Mouse (Mus musculus) limb, embryonic 13.5 days (tissue): Measurements from ENCODE around the gene Gm20547. TPM values are rescaled to one million over a fixed set of nuclear protein-coding genes. Genes with fewer than 3 reads are reported as not detected.
A peak's percentile ranks its signal among the peaks of the same experiment; 100 is the strongest.

Experiments
- ATAC-seq: fragments of 200-750 bp; cut with Nextera tagmentation; 2 replicates; pipeline ENCODE4 v1.8.0; 2017; ENCODE audit warnings: low read depth, moderate number of reproducible peaks, moderate TSS enrichment; ENCODE audit not compliant: low FRiP score
- H3K27ac ChIP-seq: fragments of 300-500 bp; sonication (generic); 2 replicates; pipeline ENCODE4 v1.5.1; 2015; ENCODE audit warnings: inconsistent platforms, mild to moderate bottlenecking, moderate library complexity
- H3K27me3 ChIP-seq: fragments of 300-500 bp; sonication (generic); 2 replicates; pipeline ENCODE4 v1.6.1; 2015; ENCODE audit warnings: mild to moderate bottlenecking, inconsistent platforms
- H3K36me3 ChIP-seq: fragments of 300-500 bp; sonication (generic); 2 replicates; pipeline ENCODE4 v1.6.1; 2015; ENCODE audit warnings: inconsistent platforms, mild to moderate bottlenecking, moderate library complexity
- H3K4me1 ChIP-seq: fragments of 300-500 bp; sonication (generic); 2 replicates; pipeline ENCODE4 v1.6.1; 2015; ENCODE audit warnings: inconsistent platforms
- H3K4me2 ChIP-seq: fragments of 300-500 bp; sonication (generic); replicated peaks from 2 replicates; pipeline ENCODE4 v1.6.1; 2015; ENCODE audit warnings: inconsistent platforms, mild to moderate bottlenecking, moderate library complexity
- H3K4me3 ChIP-seq: fragments of 300-500 bp; sonication (generic); 2 replicates; pipeline ENCODE4 v1.5.1; 2015; ENCODE audit warnings: moderate library complexity, mild to moderate bottlenecking, inconsistent platforms
- H3K9ac ChIP-seq: fragments of 300-500 bp; sonication (generic); 2 replicates; pipeline ENCODE4 v1.6.1; 2015; ENCODE audit warnings: mild to moderate bottlenecking, inconsistent platforms
- H3K9me3 ChIP-seq: fragments of 300-500 bp; sonication (generic); 2 replicates; pipeline ENCODE4 v1.6.1; 2016; ENCODE audit warnings: inconsistent platforms
- WGBS: fragments of 180-500 bp; shearing (Covaris S2); methylation state at CpG from one replicate; pipeline ENCODE4 v1.1.7; 2015; 5-methylcytosine and 5-hydroxymethylcytosine counted together
- polyA plus RNA-seq: library from polyadenylated mRNA; unstranded; fragments of >200 nt; fragmentation: Nextera tagmentation; extraction: Ambion mirVana; gene quantifications from 2 replicates; pipeline ENCODE4 v1.2.1, GENCODE M21; 2015

Gene Gm20547
- polyA plus RNA-seq, 1 experiment from 2014 or later = not detected

DNA sequence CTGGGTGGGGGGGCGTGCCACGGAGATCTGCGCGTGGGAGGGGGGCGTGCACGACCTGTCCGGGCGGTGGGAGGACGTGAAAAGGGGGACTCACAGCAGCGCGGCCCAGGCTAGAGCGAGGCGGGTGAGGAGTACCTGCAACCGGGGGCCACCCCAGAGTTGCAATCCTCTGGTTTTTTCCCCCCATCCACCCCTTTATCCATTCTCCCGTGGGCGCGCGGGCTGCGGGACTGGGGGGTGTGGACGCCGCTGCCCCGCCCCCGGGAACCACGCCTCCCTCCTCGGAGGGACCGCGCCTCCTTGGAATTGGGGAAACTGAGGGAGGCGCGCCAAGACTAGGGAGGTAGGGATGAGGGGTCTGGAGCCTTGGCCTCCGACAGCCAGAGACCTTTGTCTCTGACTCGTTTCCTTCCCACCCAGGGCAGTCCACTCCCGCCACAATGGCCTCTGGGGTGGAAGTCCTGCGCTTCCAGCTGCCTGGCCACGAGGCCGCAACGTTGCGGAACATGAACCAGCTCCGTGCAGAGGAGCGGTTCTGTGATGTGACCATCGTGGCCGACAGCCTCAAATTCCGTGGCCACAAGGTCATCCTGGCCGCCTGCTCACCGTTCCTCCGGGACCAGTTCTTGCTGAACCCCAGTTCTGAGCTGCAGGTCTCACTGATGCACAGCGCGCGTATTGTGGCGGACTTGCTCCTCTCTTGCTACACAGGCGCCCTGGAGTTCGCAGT lies 13.1 kb upstream of the Gm20547 start:
- peak; percentile 10 for ATAC-seq
- H3K9me3 ChIP-seq = no peaks in the 10 kb centered on the region
- H3K4me2 ChIP-seq = peak overlapping the region; percentile 89
- H3K4me1 ChIP-seq = peaks cover 36% of the 10 kb centered on the region
- peak overlapping the region; percentile 77 for H3K4me3 ChIP-seq
- no peaks in the 10 kb centered on the region for H3K27me3 ChIP-seq
- 9% methylated on average over 49 of the region's 51 CpGs for WGBS
- peaks cover 9% of the 10 kb centered on the region for H3K36me3 ChIP-seq
- peak overlapping the region; percentile 90 for H3K9ac ChIP-seq
- peak overlapping the region; percentile 90 for H3K27ac ChIP-seq

DNA sequence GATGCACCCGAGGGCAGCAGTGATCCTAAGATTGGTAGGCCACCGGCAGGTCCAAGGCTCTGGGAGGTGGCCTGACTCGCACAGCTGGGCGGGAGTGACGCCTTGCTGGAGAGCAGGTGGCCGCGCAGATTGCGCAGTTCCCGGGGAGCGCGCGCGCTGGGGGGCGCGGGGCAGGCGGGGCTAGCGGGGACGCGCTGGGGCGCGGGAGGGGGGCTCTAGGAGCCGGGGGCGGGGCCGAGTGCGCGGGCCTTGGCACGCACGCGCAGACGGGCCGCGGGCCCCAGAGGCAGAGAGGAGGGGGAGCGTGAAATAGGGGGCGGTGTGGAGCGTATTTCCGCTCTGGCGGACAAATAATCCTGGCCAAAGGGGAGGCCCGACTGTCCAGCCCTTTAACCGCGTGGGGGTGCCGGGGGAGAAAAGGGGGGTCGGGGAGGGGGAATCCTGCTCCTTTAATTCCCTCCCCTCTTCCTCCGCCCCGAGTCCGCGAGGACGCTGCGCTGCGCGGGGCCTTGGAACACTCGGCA lies 12.3 kb upstream of the Gm20547 start:
- H3K9ac ChIP-seq = peak overlapping the region; percentile 90
- H3K27me3 ChIP-seq = no peaks in the 10 kb centered on the region
- 1% methylated on average over 27 of the region's 51 CpGs for WGBS
- H3K27ac ChIP-seq = peak overlapping the region; percentile 90
- ATAC-seq = peak; percentile 88
- H3K9me3 ChIP-seq = no peaks in the 10 kb centered on the region
- H3K4me3 ChIP-seq = peak overlapping the region; percentile 77
- peak overlapping the region; percentile 89 for H3K4me2 ChIP-seq
- H3K4me1 ChIP-seq = peaks cover 31% of the 10 kb centered on the region
- H3K36me3 ChIP-seq = peaks cover 9% of the 10 kb centered on the region

DNA sequence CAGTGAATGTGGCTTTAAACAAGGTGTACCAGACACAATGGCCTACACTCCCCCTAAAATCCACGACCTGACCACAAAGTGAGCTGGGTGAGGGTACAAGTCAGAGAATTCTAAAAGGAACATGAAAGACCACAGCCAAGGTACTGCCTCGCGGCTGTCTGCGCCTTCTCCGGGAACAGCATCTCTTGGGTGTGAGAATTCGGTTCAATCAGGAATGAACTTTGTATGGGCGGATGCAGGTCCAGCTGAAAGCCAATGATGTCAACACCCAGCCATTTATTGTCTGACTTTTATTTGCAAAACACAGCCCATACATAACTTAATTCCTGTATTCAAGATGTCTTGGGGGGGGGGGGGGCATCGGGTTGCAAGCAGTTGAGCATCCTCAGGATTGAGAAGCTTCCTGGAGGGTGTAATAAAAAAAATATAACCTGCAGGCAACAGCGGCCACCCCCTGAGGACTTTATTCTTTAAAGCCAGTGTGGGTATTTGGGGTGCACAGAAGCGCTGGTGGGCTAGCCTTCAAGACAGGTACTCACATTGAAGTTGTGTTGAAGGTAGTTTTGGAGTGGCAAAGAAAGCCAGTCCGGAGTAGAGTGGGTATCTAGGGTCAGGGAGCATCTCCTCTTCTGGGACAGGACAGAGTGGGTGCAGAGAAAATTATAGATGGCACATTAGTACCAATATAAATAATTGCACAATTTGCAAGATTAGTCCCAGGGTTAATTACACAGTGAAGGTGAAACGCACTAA lies 11.4 kb upstream of the Gm20547 start:
- Histone ChIP-seq H3K27me3 (no peaks in the 10 kb centered on the region), H3K36me3 (peaks cover 9% of the 10 kb centered on the region), H3K9ac (peak overlapping the region; percentile 53; the same call in 1 of the 2 replicates), H3K9me3 (no peaks in the 10 kb centered on the region), H3K4me2 (peak overlapping the region; percentile 89), H3K4me1 (peaks cover 31% of the 10 kb centered on the region), H3K4me3 (peak overlapping the region; percentile 77), H3K27ac (peak overlapping the region; percentile 56; the same call in 1 of the 2 replicates)
- no peak for ATAC-seq
- WGBS = 72% methylated on average over 12 of the region's 12 CpGs

DNA sequence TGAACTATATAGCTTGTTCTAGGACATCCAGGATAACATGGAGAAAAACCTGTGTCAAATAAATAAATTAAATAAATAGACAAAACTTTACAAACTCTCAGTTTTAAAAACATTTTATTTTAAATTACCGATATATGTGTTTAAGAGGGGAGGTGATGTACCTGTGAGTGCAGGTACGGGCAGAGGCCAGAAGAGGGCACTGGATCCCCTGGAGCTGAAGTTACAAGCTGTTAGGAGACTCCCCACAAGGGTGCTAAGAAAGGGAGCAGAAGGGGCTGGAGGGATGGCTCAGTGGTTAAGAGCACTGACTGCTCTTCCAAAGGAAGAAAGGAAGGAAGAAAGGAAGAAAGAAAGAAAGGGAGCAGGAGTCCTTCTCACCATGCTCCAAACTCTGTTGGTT lies 9.5 kb upstream of the Gm20547 start:
- Histone ChIP-seq H3K4me1 (peaks cover 19% of the 10 kb centered on the region), H3K9ac (no peak overlapping the region), H3K4me2 (no peak overlapping the region), H3K4me3 (no peak overlapping the region), H3K36me3 (peaks cover 8% of the 10 kb centered on the region), H3K27me3 (no peaks in the 10 kb centered on the region), H3K27ac (no peak overlapping the region), H3K9me3 (no peaks in the 10 kb centered on the region)
- no peak for ATAC-seq
- 98% methylated on average over 2 of the region's 2 CpGs for WGBS

DNA sequence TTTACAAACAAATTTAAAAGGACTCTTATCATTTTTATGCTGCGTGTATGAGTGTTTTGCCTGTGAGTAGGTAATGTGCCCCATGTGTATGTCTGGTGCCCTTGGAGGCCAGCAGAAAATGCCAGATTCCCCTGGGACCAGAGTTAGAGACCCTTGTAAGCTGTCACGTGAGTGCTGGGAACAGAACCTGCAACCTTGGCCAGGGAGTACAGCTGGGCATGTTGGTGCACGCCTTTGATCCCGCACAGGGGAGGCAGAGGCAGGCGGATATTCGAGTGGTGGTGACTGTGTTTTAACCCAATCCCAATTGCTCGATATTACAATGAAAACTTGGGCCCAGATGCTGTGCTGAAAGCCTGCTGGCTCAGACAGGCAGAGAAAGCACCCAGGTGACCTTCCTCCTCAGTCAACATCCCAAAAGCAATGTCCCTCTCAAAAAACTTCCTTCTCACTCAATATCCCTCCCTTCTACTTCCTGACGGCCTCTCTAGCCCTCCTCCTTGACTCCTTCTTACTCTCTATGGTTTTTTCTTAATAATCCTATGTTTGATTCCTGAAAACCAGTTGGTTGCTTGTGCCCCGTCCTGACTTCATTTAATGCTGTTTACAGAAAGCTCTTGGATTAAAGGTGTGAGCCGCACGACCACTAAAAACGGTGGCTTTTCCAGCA lies 8.4 kb upstream of the Gm20547 start:
- 81% methylated on average over 12 of the region's 12 CpGs for WGBS
- H3K9me3 ChIP-seq = no peaks in the 10 kb centered on the region
- no peak for ATAC-seq
- no peak overlapping the region for H3K27ac ChIP-seq
- H3K36me3 ChIP-seq = no peaks in the 10 kb centered on the region
- H3K4me1 ChIP-seq = peaks cover 7% of the 10 kb centered on the region
- H3K27me3 ChIP-seq = no peaks in the 10 kb centered on the region
- no peak overlapping the region for H3K4me2 ChIP-seq
- no peak overlapping the region for H3K9ac ChIP-seq
- H3K4me3 ChIP-seq = no peak overlapping the region

DNA sequence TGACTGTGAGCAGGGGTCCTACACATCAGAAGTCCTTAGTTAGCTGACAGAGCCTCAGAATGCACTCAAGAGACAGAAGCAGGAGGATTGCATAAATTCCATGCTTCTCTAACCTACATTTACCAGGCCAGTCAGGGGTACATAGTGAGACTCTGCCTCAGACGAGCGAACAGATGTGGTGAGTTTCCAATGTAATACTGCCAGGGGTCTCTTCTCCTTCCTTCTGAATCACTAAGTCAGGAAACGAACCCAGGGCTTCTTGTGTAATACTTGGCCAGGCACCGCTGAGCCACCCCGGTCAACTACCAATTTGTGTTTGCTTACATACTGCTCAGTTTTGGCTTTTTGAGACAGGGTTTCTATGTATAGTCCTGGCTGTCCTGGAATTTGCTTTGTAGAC lies 6.1 kb upstream of the Gm20547 start:
- no peaks in the 10 kb centered on the region for H3K27me3 ChIP-seq
- ATAC-seq = no peak
- H3K36me3 ChIP-seq = no peaks in the 10 kb centered on the region
- 87% methylated on average over 5 of the region's 5 CpGs for WGBS
- H3K9me3 ChIP-seq = no peaks in the 10 kb centered on the region
- no peak overlapping the region for H3K9ac ChIP-seq
- H3K4me2 ChIP-seq = no peak overlapping the region
- H3K4me3 ChIP-seq = no peak overlapping the region
- no peaks in the 10 kb centered on the region for H3K4me1 ChIP-seq
- H3K27ac ChIP-seq = no peak overlapping the region

DNA sequence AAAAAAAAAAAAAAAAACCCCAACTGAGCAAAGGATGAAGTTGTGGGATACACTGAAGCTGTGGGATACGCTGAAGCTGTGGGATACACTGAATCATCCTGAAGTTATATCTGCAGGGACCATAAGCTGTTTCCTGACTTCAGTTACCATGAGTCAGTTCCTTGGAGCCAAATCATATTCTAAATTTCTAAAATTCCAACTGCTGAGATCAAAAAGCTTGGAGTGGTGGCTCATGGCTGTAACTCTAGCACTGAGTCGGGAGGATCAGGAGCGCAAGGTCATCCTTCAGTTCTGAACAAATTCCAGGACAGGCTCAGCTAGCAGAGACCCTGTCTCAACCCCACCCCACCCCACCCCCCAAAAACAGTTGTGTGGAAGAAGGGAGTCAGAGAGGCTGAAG lies 3.8 kb upstream of the Gm20547 start:
- Histone ChIP-seq H3K27ac (no peak overlapping the region), H3K4me2 (no peak overlapping the region), H3K36me3 (no peaks in the 10 kb centered on the region), H3K9me3 (no peaks in the 10 kb centered on the region), H3K4me3 (no peak overlapping the region), H3K9ac (no peak overlapping the region), H3K27me3 (peaks cover 13% of the 10 kb centered on the region), H3K4me1 (no peaks in the 10 kb centered on the region)
- WGBS = 73% methylated on average over 3 of the region's 3 CpGs
- ATAC-seq = no peak

DNA sequence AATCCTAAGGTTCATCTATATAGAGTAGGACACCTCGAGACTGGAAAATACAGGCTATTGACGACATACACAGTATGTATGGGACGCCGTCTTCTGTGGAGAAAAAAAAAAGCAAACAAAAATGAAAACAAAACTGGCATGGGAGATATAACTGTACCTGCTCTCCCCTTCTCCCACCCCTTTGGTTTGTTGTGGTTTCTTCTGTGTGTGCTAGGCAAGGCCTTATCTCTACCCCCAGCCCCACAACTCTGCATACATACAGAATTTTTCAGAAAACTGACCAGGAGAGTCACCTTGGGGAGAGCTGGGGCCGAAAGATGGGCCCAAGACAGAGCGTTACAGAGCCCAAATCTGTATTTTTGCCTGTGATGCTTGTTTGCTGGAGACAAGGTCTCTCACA lies 2.9 kb upstream of the Gm20547 start:
- Histone ChIP-seq H3K27ac (no peak overlapping the region), H3K4me2 (no peak overlapping the region), H3K4me3 (no peak overlapping the region), H3K9ac (no peak overlapping the region), H3K4me1 (no peaks in the 10 kb centered on the region), H3K36me3 (no peaks in the 10 kb centered on the region), H3K27me3 (peaks cover 16% of the 10 kb centered on the region), H3K9me3 (no peaks in the 10 kb centered on the region)
- WGBS = 89% methylated on average over 6 of the region's 6 CpGs
- ATAC-seq = no peak

DNA sequence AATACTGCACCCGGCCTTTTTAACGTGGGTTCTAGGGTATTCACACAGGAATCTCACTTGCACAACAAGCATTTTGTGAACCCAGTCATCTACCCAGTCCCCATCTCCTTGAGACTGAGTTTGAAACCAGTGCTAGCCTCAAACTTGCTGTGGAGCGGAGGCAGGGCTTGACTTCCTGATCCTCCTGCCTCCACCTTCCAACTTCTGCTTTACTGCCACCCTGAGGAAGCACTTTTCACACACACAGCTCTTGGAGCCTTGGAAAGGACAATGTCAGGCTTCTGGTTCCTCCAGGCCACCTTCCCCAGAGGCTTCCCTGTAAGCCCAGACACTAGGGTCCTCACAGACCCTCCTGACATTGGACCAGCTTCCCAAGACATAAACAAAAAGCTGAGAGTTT lies 1.5 kb upstream of the Gm20547 start:
- H3K27me3 ChIP-seq = peaks cover 16% of the 10 kb centered on the region
- ATAC-seq = no peak
- no peak overlapping the region; the same call in 1 of the 2 replicates for H3K27ac ChIP-seq
- H3K4me3 ChIP-seq = no peak overlapping the region
- WGBS = 69% methylated on average over 3 of the region's 3 CpGs
- H3K4me1 ChIP-seq = 0 out of 2 replicates have a peak, but pooled peaks cover 4% of the 10 kb centered on the region
- H3K4me2 ChIP-seq = no peak overlapping the region
- H3K9ac ChIP-seq = no peak overlapping the region
- no peaks in the 10 kb centered on the region for H3K9me3 ChIP-seq
- H3K36me3 ChIP-seq = no peaks in the 10 kb centered on the region

DNA sequence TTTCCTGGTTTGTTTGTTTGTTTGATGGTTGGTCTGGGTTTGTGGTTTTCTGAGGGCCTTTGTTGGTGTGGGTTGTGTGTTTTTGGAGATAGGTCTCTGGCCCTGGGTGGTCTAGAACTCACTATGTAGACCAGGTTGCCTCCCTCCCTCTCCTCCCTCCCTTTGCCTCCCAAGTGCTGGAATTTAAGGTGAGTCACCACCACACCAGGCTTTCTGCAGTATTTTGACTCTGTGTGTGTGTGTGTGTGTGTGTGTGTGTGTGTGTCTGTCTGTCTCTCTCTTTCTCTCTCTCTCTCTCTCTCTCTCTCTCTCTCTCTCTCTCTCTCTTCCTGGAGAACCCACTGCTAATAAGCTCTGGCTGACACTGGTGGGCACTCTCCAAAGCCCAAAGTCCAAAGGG lies 676 bp downstream of the Gm20547 start:
- Histone ChIP-seq H3K9me3 (no peaks in the 10 kb centered on the region), H3K4me1 (0 out of 2 replicates have a peak, but pooled peaks cover 4% of the 10 kb centered on the region), H3K27me3 (peaks cover 16% of the 10 kb centered on the region), H3K9ac (no peak overlapping the region), H3K4me3 (no peak overlapping the region), H3K4me2 (no peak overlapping the region), H3K27ac (no peak overlapping the region), H3K36me3 (no peaks in the 10 kb centered on the region)
- no peak for ATAC-seq

DNA sequence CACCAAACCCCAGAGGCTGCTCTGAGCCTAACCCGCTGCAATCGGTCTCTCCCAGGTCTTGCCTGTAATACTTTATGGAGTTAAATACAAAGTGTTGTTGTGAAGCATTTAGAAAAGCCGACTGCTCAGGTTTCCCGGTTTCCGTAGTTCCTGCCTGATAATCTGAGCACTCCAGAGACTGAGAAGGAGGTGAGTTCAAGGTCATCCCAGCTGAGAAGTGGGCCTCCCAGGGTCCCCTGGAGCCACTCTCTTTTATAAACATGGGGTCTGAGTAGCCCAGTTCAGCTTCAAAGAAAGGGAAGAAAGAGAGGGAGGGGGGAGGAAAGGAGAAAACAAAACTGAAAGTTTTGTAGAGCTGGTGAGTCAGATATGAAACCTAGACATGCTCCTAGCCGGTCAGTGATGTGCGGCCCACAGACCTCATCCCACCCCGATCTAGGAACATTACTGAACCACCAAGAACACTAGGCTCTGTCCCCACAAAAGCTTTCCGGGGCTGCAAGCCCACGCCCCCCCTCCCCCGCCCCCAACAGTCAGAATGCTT lies 2.4 kb downstream of the Gm20547 start, which contains the start of gene Zbtb12:
Gene Zbtb12 (plus strand): TSS at position 148 of the 544 bp plus-strand sequence.
- WGBS = 53% methylated on average over 11 of the region's 11 CpGs
- no peak within 1 kb of the TSS for H3K4me3 ChIP-seq
- H3K36me3 ChIP-seq = no peaks in the 10 kb centered on the region
- H3K9me3 ChIP-seq = no peaks in the 10 kb centered on the region
- no peak within 1 kb of the TSS for H3K4me2 ChIP-seq
- H3K27me3 ChIP-seq = peaks cover 16% of the 10 kb centered on the region
- ATAC-seq = no peak
- H3K27ac ChIP-seq = no peak within 1 kb of the TSS
- no peak within 1 kb of the TSS; the same call in 1 of the 2 replicates for H3K9ac ChIP-seq
- 0 out of 2 replicates have a peak, but pooled peaks cover 4% of the 10 kb centered on the region for H3K4me1 ChIP-seq
